Mouse (Mus musculus) heart, postnatal 14 days (tissue): ENCODE data around the gene Pef1. TPM values are rescaled to one million over a fixed set of nuclear protein-coding genes. Genes with fewer than 3 reads are reported as not detected.

ENCODE experiments used
- DNase-seq, 2 experiments: peaks; one replicate each; pipeline ENCODE4 v3.0.0; 2021 to 2022
- intact Hi-C: fragments of 180-260 bp; cut with DNase I; formaldehyde crosslinking; loops from one replicate; pipeline ENCODE4 v1.15.1; 2025
- long read RNA-seq, 2 experiments: library from polyadenylated mRNA; stranded (forward); transcript quantifications; one replicate each; pipeline ENCODE4 v2.0.0; 2021
- total RNA-seq, 2 experiments: library from RNA; stranded (reverse); gene quantifications; 2 replicates each; pipeline ENCODE4 v1.2.3; 2021

Gene Pef1
- 10 to 100 TPM; 37.6 to 39.1 TPM for total RNA-seq
- long read RNA-seq, experiment 1, transcript Pef1-201 (5 exons, 1,551 nt): major isoform, 46 of 51 reads
- long read RNA-seq, experiment 1, partial matches to known transcripts: 4 of 51 reads
- long read RNA-seq, experiment 1, other reads (novel, unspliced or antisense): 1 of 51 reads
- long read RNA-seq, experiment 2, transcript Pef1-201 (5 exons, 1,551 nt): major isoform, 33 of 38 reads
- long read RNA-seq, experiment 2, partial matches to known transcripts: 5 of 38 reads
- long read RNA-seq, experiment 2, other reads (novel, unspliced or antisense): 0 of 38 reads

- DNase-seq: no peak
- intact Hi-C loops: no loop called here
Measured at GRCm38 (mm10) chr4:130102111-130102651, at the start of gene Pef1. Gene Pef1 (plus strand): TSS chr4:130102558.

DNA sequence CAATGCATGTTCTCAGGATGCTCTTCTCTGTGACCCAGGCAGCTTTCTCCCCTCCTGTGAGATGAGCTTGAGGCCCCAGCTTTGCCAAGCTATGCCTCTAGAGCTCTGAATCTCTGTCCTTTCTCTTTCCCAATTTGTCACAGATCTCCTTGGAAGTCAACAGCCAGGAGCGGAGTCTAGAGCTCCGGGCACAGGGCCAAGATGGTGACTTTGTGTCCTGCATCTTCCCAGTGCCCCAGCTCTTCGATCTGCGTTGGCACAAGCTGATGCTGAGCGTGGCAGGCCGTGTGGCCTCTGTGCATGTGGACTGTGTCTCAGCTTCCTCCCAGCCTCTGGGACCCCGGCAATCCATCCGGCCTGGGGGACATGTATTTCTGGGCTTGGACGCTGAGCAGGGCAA lies 49.2 kb upstream of the Pef1 start:
- no peak for DNase-seq
- intact Hi-C loops: no loop called here

DNA sequence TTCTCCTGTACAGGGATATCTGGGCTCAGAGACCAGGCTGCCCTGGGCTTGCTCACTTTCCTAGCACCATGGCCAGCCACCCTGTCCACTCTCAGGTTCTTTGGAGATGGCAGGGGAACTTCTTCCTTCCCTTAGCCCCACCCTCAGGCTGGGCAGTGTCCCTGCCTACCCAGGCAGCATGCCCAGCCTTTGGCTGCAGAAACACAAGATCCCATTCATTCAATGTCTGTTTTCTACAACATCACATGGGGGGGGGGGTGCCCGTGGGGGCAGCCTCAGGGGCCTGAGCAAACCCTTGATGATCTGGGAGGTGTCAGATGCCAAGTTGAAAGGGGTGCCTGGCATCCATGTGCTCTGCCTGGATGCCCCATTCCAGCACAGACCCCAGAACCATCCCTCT lies 47.6 kb upstream of the Pef1 start:
- DNase-seq: no peak
- intact Hi-C loops: no loop called here

- no peak for DNase-seq
- intact Hi-C loops: no loop called here
Measured at GRCm38 (mm10) chr4:130055160-130056010, 47.0 kb upstream of the Pef1 start.

DNA sequence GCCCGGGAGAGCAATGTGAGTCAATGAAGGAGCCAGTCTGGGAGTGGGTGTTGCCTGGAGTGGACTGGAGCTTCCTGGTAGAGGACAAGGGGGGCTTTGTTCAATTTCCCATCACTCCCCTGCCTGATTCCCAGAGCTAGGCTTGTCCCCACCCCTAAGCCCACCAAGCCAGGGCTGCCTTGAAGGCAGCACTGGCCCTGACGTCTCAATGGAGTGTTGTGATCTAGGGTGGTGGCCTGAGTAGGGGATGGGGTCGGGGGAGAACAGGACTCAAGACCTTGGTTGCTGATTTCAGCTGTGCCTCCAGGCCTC lies 46.4 kb upstream of the Pef1 start:
- intact Hi-C loops: no loop called here
- DNase-seq: no peak

DNA sequence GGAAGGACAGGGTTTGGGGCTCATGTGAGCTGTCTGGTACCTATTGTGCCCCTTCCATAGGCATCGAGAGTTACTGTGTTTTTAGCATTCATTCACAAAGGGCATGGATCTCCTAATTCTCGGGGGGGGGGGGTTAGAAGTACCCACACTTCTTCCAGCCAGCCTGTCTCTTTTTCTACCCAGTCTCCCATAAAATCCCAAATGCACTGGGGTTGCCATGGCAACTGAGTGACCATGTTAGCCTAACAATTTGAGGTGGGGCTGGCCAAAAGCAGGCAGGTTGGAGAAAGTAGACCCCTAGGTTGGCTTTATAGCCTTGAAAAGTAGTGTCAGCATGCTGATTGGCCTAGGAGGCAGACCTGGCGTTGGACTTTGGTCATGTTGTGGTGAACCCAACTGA lies 45.9 kb upstream of the Pef1 start:
- DNase-seq: no peak
- intact Hi-C loops: no loop called here

- no peak for DNase-seq
- intact Hi-C loops: no loop called here
Measured at GRCm38 (mm10) chr4:130060937-130061336, 41.4 kb upstream of the Pef1 start.

DNA sequence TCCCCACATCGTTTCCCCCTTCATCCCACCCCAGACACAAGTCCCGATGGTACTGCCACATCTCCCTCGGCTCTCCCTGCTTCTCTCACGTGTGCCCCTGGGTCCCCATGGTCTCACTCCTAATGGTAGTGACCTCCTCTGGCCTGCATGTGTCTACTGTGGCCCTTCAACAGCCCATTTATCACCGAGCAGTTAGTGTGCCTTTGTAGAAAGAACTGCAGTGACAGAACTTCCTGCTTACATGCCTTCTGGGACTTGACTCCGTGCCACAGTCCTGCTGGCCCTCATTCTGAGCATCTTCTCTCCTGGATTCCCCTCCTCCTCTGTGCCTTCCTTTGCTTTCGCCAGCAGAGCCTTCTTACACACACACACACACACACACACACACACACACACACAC lies 39.2 kb upstream of the Pef1 start:
- DNase-seq: no peak
- intact Hi-C loops: no loop called here

DNA sequence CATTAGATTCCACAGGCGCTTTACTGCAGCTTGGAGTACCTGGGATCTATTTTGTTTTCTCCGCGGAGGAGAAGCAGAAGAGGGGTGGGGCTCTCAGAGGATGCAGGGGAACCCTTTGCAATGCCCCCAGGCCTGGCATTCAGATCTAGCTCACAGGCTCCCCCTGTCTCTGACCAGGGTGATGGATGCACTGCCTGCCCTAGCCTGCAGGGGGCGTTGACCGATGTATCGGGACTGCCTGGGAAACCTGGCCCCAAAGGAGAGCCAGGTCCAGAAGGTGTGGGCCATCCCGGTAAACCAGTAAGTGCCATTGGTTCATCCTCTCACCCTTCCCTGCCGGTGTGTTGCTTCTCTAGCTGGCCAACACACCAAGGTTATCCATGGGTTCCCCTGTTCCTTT lies 35.5 kb upstream of the Pef1 start:
- intact Hi-C loops: no loop called here
- peak in 1 of 2 experiments; percentile 53 for DNase-seq

GRCm38 (mm10) chr4:130070523-130070922 lies 31.8 kb upstream of the Pef1 start:
- DNase-seq: no peak
- intact Hi-C loops: no loop called here

DNA sequence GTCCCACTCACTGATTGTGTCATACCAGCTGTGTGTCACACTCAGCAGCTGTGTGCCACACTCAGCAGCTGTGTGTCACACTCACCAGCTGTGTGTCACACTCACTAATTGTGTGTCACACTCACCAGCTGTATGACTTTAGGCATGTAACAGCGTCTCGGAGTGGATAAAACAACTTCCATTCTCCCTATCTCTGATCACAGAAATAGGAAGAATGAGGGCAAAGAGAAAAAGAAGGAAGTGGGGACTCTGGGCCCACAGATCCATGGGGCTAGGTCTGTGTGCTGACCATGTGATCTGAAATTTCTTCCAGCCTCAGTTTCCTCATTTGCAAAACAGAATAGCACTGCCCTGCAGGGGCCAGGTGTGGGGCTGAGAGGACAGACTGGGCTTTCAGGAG lies 30.6 kb upstream of the Pef1 start:
- DNase-seq: no peak
- intact Hi-C loops: no loop called here

DNA sequence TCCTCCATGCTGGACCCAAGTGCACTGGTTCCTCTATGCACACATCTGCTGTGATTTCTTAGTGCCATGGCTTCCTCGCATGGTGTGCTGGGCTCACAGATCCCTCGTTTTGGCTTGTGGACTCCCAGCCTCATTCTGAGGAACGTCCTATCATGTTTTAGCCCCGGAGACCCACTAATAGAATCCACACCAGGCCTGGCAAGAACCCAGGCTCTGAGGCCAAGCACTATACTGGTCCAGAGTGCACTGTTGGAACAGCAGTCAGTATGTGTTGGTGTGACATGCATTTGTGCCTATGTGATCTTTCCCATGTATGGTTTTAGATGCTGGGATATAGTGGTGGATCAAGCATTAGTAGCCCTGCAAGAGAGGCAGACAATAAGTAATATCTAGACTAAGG lies 29.0 kb upstream of the Pef1 start:
- intact Hi-C loops: no loop called here
- DNase-seq: no peak

DNA sequence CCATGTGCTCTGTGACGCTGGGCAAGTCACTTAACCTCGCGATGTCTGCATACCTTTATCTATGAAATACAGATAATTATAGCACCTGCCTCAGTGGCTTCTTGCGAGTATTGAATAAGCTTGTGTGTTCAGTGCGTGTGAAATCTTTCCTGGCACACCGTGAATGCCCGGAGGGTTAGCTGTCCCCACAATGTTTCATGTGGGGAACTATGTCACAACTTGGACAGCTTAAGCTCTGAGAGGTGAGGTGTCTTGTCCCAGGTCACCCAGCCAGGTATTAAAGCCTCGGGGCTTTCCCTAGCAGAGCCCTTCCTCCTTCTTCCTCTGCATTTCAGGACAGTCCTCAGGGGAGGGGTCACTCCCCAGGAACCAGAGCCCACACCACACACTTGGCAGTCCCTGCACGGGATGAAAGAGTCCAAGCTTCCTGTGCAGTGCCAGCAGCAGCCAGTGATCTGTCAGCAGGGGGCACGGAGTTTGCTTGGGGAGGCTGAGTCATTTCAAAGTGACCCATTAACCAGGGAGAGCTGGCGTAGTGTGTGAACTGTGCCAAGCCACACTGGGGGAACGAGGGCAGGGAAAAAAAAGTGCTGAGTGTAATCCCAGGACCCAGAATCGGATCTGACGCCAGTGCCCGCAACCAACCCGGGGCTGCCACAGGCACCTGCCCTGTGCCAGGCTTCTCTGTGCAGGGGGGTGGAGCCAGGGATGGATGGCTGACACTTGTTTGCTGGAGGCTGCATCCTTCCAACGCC lies 27.4 kb upstream of the Pef1 start:
- DNase-seq: no peak
- intact Hi-C loops: no loop called here

DNA sequence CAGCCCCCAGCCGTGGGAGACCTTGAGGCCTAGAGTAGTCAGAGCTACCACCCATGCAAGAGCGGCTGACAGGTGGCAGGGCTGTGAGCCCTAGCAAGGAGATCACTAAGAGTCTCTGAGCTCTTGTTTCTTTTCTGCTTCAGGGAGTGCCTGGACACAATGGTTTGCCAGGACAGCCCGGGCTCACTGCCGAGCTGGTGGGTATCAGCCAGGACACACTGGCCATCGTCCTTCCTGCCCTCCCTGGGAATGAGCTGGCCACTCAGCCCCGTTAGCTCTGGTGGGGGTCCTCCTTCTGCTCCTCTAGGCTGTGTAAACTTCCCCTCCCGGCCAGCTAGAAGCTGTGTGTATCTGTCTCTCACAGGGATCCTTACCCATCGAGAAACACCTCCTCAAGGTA lies 25.5 kb upstream of the Pef1 start:
- DNase-seq: peak; percentile 29 to 48
- intact Hi-C loops: no loop called here

- no peak for DNase-seq
- intact Hi-C loops: no loop called here
Measured at GRCm38 (mm10) chr4:130078816-130079485, 23.4 kb upstream of the Pef1 start.

GRCm38 (mm10) chr4:130079521-130079920 lies 22.8 kb upstream of the Pef1 start:
- no peak for DNase-seq
- intact Hi-C loops: no loop called here

GRCm38 (mm10) chr4:130081345-130082190 lies 20.8 kb upstream of the Pef1 start:
- DNase-seq: peak; percentile 68 to 81
- intact Hi-C loops: no loop called here

DNA sequence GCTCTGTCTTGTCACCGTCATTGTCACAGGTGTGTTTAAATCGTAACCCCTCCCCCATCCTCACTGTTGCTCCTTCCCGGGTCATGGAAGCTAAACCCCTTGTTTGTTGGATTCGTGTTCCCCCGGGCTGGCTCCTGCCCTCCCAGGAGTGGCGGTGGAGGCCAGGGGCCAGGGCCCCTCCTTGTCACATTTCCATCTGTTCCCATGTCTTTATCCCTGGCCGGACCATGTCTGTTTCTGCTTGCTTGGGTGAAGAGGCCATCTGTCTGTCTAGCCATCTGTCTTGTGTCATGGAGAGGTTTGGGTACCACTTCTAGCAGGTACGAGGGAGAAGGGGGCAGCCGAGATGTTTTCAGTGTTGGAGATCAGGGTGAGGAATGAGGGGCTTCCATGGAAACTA lies 20.1 kb upstream of the Pef1 start:
- intact Hi-C loops: no loop called here
- no peak for DNase-seq

DNA sequence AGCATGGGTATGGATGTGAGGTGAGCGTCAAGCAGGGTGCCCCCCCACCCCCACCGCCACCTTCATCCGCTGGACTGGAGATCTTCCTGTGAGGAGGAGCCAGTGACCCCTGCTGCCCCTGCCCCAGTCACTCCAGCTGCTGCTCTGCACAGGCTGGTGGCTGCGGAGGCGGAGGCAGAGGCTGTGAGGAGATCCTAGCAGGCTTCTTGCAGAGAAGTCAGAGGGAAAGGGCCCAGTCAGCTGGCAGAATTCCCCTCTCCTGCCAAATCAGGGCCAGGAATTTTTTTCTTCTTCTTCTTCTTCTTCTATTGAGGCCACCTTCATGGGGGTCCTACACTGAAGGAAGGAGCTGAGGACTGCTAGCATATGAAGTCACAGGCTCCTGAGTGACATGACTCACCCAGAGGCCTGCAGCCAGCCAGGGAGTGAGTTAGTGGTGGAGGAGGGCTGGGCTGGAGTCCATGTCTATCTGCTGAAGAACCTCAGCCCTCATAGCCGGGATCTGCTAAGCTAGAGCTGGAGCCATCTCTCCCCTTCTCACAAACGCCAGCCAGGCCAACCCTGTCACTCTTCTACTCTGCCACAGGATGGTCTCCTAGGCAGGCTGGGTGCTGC lies 17.9 kb upstream of the Pef1 start:
- intact Hi-C loops: no loop called here
- peak; percentile 63 to 67 for DNase-seq
